Mouse (Mus musculus) adrenal gland, postnatal 0 days (tissue): Measurements from ENCODE around the gene Tmem205. TPM values are rescaled to one million over a fixed set of nuclear protein-coding genes. Genes with fewer than 3 reads are reported as not detected.

Source experiments
- polyA plus RNA-seq: library from polyadenylated mRNA; unstranded; fragments of >200 nt; fragmentation: Nextera tagmentation; extraction: Ambion mirVana; gene quantifications from 2 replicates; pipeline ENCODE4 v1.2.1, GENCODE M21; 2015

The Tmem205 gene
- polyA plus RNA-seq: 823 and 878 TPM in 2 replicates

DNA sequence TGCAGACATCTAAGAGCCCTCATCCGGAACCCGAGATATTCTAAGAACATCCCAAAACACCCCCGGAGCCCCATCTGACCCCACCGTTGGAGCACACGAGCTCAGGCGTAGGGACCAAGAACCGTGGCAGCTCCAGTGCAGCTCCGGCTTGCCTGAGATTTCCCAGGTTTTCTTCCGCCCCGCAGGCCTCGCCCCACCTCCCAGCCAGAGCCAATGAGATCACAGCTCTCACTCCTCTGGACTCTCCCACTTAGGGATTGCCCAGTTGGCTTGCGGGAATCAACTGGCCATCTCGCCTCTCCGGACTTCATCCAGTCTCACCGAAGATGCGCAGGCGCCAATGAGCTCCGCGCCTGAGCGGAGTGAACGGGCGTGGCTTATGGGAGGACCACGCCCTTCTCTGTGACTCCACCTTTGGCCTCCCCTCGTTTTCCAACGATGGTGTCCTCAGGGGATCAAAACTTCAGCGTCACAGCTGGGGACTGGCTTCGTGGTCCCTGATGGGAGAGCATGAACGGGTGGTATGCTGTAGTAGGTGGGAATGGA is at the start of gene Tmem205, which contains the start of gene Ccdc159:
TSS of gene Tmem205 (minus strand) at position 349 of the 546 bp plus-strand sequence.
TSS of gene Ccdc159 (plus strand) at position 264 of the 546 bp plus-strand sequence.

GRCm38 (mm10) chr9:21963417-21963816 is 36.1 kb upstream of the Tmem205 start, which contains the start of gene Epor:
Epor (minus strand) TSS chr9:21963506.

DNA sequence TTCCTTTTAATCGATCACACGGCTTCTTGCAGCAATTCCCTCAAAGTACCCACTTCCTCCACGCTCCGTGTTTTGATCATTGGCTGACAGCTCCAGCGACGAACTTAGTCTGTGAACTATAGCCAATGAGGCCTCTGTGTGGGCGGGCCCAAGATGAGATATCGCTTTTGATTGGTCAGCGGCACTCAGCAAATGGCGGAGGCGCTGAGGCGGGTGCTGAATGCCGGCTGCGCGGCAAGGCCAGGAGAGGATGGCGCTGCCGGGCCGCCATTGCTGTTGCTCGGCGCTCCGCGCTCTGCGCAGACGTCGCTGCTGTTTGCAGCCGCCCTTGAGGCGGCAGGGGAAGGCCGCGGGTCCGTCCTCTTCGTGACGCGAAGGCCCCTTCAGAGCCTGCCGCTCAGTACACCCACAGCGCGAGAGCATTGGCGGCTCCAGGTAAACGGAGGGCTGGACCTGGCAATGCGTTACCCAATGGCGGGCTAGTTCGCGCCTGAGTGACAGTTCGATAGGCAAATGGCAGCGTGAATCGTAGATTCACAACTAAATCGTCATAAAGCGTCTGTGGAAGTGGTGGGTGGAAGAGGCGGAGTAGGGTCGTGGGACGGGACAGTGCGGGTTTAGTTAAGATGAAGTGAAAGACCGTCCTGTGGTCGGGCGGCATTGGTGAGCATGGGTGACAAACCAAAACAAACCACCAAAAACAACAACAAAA is 28.4 kb upstream of the Tmem205 start, which contains the start of gene Swsap1:
TSS of gene Swsap1 (plus strand) at position 186 of the 712 bp plus-strand sequence.

GRCm38 (mm10) chr9:21936692-21937570 is 9.6 kb upstream of the Tmem205 start, which contains the start of gene Plppr2:
Plppr2 (plus strand) TSS chr9:21937033.

GRCm38 (mm10) chr9:21918035-21918592 is 9.2 kb downstream of the Tmem205 start, which contains the start of gene Rab3d:
Rab3d (minus strand) TSS chr9:21918192.

Other genes starting within 250 kb of the Tmem205 start
- 15.1 and 16.6 TPM in 2 replicates for gene Ldlr, start 204.1 kb downstream of the Tmem205 start, polyA plus RNA-seq
- gene Spc24, start 167.3 kb downstream of the Tmem205 start, polyA plus RNA-seq: 32.7 and 36.5 TPM in 2 replicates
- gene Kank2, start 128.8 kb downstream of the Tmem205 start, polyA plus RNA-seq: 16.6 and 16.7 TPM in 2 replicates
- gene Angptl8, start 92.0 kb downstream of the Tmem205 start, polyA plus RNA-seq: 2.5 and 5.4 TPM in 2 replicates
- 13.4 and 19.5 TPM in 2 replicates for gene Dock6, start 74.9 kb downstream of the Tmem205 start, polyA plus RNA-seq
- 29.0 and 42.6 TPM in 2 replicates for gene Rab3d, start 9.4 kb downstream of the Tmem205 start, polyA plus RNA-seq
- gene Ccdc159, start 85 bp downstream of the Tmem205 start, polyA plus RNA-seq: 2.9 and 5.4 TPM in 2 replicates
- gene Plppr2, start 9.5 kb upstream of the Tmem205 start, polyA plus RNA-seq: 23.0 and 26.2 TPM in 2 replicates
- gene Swsap1, start 28.2 kb upstream of the Tmem205 start, polyA plus RNA-seq: 4.9 and 7.5 TPM in 2 replicates
- gene Epor, start 36.0 kb upstream of the Tmem205 start, polyA plus RNA-seq: 4.9 and 11.3 TPM in 2 replicates
- 6.7 and 26.1 TPM in 2 replicates for gene Rgl3, start 61.9 kb upstream of the Tmem205 start, polyA plus RNA-seq
- 0.99 and 2.6 TPM in 2 replicates for gene Ccdc151, start 75.1 kb upstream of the Tmem205 start, polyA plus RNA-seq
- gene Prkcsh, start 75.2 kb upstream of the Tmem205 start, polyA plus RNA-seq: 58.7 and 85.9 TPM in 2 replicates
- 4.7 and 14.8 TPM in 2 replicates for gene Elavl3, start 124.5 kb upstream of the Tmem205 start, polyA plus RNA-seq
- gene Gm49318, start 143.7 kb upstream of the Tmem205 start, polyA plus RNA-seq: not detected in 2 replicates
- 7.8 and 9.7 TPM in 2 replicates for gene Zfp653, start 143.8 kb upstream of the Tmem205 start, polyA plus RNA-seq
- gene Ecsit, start 157.9 kb upstream of the Tmem205 start, polyA plus RNA-seq: 15.2 and 28.5 TPM in 2 replicates
- 1.2 and 3.7 TPM in 2 replicates for gene Cnn1, start 171.7 kb upstream of the Tmem205 start, polyA plus RNA-seq
- 147 and 191 TPM in 2 replicates for gene Elof1, start 189.6 kb upstream of the Tmem205 start, polyA plus RNA-seq
- gene Acp5, start 208.2 kb upstream of the Tmem205 start, polyA plus RNA-seq: 12.9 and 19.0 TPM in 2 replicates
- gene Pigyl, start 229.3 kb upstream of the Tmem205 start, polyA plus RNA-seq: 193 and 239 TPM in 2 replicates